Mouse (Mus musculus) erythroblast, embryonic 14.5 days (primary cell): ENCODE measurements around the gene Prrt2.

Source experiments
- GATA1 ChIP-seq: IDR thresholded peaks from 2 replicates; pipeline ENCODE4 v1.6.1; 2012; ENCODE audit warnings: low read length, inconsistent platforms, mixed read lengths
- TAL1 ChIP-seq: IDR thresholded peaks from 3 replicates; pipeline ENCODE4 v1.6.1; 2012; ENCODE audit warnings: low read length, inconsistent platforms, mixed read lengths

GRCm38 (mm10) chr7:127024755-127025555, 3.9 kb upstream of the Prrt2 start:
- TF ChIP-seq GATA1 (no peak), TAL1 (no peak)
